Mouse (Mus musculus) myocyte (in vitro differentiated cells): ENCODE data around the gene BC024978. TPM values are rescaled to one million over a fixed set of nuclear protein-coding genes. Genes with fewer than 3 reads are reported as not detected.

ENCODE experiments used
- H3K27me3 ChIP-seq: one replicate; pipeline ENCODE4 v1.6.1; 2011; ENCODE audit not compliant: control insufficient read depth, insufficient read depth, insufficient read length
- H3K36me3 ChIP-seq: one replicate; pipeline ENCODE4 v1.6.1; 2011; ENCODE audit not compliant: control insufficient read depth, insufficient read depth
- H3K4me2 ChIP-seq: one replicate; pipeline ENCODE4 v1.6.1; 2011; ENCODE audit warnings: low read depth, control low read depth
- H3K4me3 ChIP-seq: one replicate; pipeline ENCODE4 v1.5.1; 2011; ENCODE audit warnings: mild to moderate bottlenecking, control low read depth, moderate library complexity
- H3K79me2 ChIP-seq: one replicate; pipeline ENCODE4 v1.6.1; 2011; ENCODE audit not compliant: control insufficient read depth, insufficient read depth
- H3ac ChIP-seq: one replicate; pipeline ENCODE4 v1.6.1; 2011; ENCODE audit not compliant: control insufficient read depth, insufficient read length
- CEBPB ChIP-seq: IDR thresholded peaks from 2 replicates; pipeline ENCODE4 v1.6.1; 2011; ENCODE audit warnings: mild to moderate bottlenecking, moderate library complexity; ENCODE audit not compliant: poor library complexity, insufficient read depth, severe bottlenecking
- E2F4 ChIP-seq: IDR thresholded peaks from one replicate; pipeline ENCODE4 v1.6.1; 2011; ENCODE audit warnings: mild to moderate bottlenecking, control low read depth, moderate library complexity; ENCODE audit not compliant: insufficient read depth
- MAX ChIP-seq: IDR thresholded peaks from one replicate; pipeline ENCODE4 v1.6.1; 2011; ENCODE audit warnings: low read depth, mild to moderate bottlenecking, control low read depth
- MYOD1 ChIP-seq, 3 experiments: IDR thresholded peaks; one replicate each; pipeline ENCODE4 v1.6.1; 2011; ENCODE audit warnings: control low read depth in 2 of 3, low read depth in 2 of 3, mild to moderate bottlenecking in 2 of 3, moderate library complexity in 1 of 3; ENCODE audit not compliant: insufficient read length in 2 of 3, control insufficient read depth in 1 of 3
- MYOG ChIP-seq, 3 experiments: IDR thresholded peaks; one replicate each; pipeline ENCODE4 v1.6.1; 2011; ENCODE audit warnings: control low read depth in 2 of 3, low read depth in 2 of 3, mild to moderate bottlenecking in 2 of 3; ENCODE audit not compliant: insufficient read length in 2 of 3, control insufficient read depth in 1 of 3, insufficient read depth in 1 of 3
- POLR2A ChIP-seq: IDR thresholded peaks from one replicate; pipeline ENCODE4 v1.6.1; 2011; ENCODE audit warnings: low read depth, mild to moderate bottlenecking, control low read depth, moderate library complexity; ENCODE audit not compliant: insufficient read length
- POLR2AphosphoS2 ChIP-seq: IDR thresholded peaks from one replicate; pipeline ENCODE4 v1.6.1; 2011; ENCODE audit warnings: low read depth, control low read depth; ENCODE audit not compliant: insufficient read length
- REST ChIP-seq: IDR thresholded peaks from one replicate; pipeline ENCODE4 v1.6.1; 2011; ENCODE audit warnings: mild to moderate bottlenecking, control low read depth, moderate library complexity; ENCODE audit not compliant: insufficient read depth, insufficient read length
- SRF ChIP-seq: IDR thresholded peaks from one replicate; pipeline ENCODE4 v1.6.1; 2011; ENCODE audit warnings: low read depth; ENCODE audit not compliant: control insufficient read depth, insufficient read length
- TCF12 ChIP-seq: IDR thresholded peaks from one replicate; pipeline ENCODE4 v1.6.1; 2011; ENCODE audit warnings: mild to moderate bottlenecking, control low read depth; ENCODE audit not compliant: poor library complexity, insufficient read depth, severe bottlenecking
- TCF3 ChIP-seq: IDR thresholded peaks from one replicate; pipeline ENCODE4 v1.6.1; 2011; ENCODE audit warnings: low read depth, control low read depth; ENCODE audit not compliant: insufficient read length
- USF1 ChIP-seq: IDR thresholded peaks from one replicate; pipeline ENCODE4 v1.6.1; 2011; ENCODE audit warnings: low read depth, mild to moderate bottlenecking, control low read depth, moderate library complexity
- polyA plus RNA-seq: library from polyadenylated mRNA; unstranded; fragments of >200 nt; fragmentation: generic; extraction: Trizol; gene quantifications from one replicate; pipeline ENCODE4 v1.2.1, GENCODE M21; 2012; ENCODE audit warnings: missing spikeins

Gene BC024978
- polyA plus RNA-seq, 1 experiment = 5.2 TPM

GRCm38 (mm10) chr7:27231693-27232331 lies 36.2 kb downstream of the BC024978 start:
- Histone ChIP-seq H3ac (no peak overlapping the region), H3K79me2 (peaks cover 12% of the 10 kb centered on the region), H3K27me3 (no peaks in the 10 kb centered on the region), H3K4me3 (peak overlapping the region; percentile 51), H3K36me3 (no peaks in the 10 kb centered on the region), H3K4me2 (peak overlapping the region; percentile 87)
- TF ChIP-seq MYOG (IDR thresholded peaks at IDR 0.05; ENCODE audit: control insufficient read depth in 1 of 3, insufficient read depth in 1 of 3, insufficient read length in 2 of 3, low read depth in 2 of 3) = peak in 1 of 3 experiments; percentile 53
- peak; percentile 14 for TF ChIP-seq POLR2A
- no peak for TF ChIP-seq USF1
- TF ChIP-seq MYOD1 (IDR thresholded peaks at IDR 0.05; ENCODE audit: control insufficient read depth in 1 of 3, insufficient read length in 2 of 3, low read depth in 2 of 3) = peak in 2 of 3 experiments; percentile 38 to 57
- no peak for TF ChIP-seq TCF3
- no peak for TF ChIP-seq MAX

GRCm38 (mm10) chr7:27232781-27233281 lies 37.2 kb downstream of the BC024978 start, which contains the start of gene Coq8b:
Coq8b (plus strand) TSS chr7:27233023.
- Histone ChIP-seq H3K4me2 (peak within 1 kb of the TSS; percentile 87), H3K79me2 (peaks cover 2% of the 10 kb centered on the region), H3ac (no peak within 1 kb of the TSS), H3K4me3 (peak within 1 kb of the TSS; percentile 51), H3K36me3 (no peaks in the 10 kb centered on the region), H3K27me3 (no peaks in the 10 kb centered on the region)
- TF ChIP-seq MYOD1 (IDR thresholded peaks at IDR 0.05; ENCODE audit: control insufficient read depth in 1 of 3, insufficient read length in 2 of 3, low read depth in 2 of 3) (no peak), CEBPB (no peak), POLR2A (peak; percentile 55), MAX (no peak), MYOG (IDR thresholded peaks at IDR 0.05; ENCODE audit: control insufficient read depth in 1 of 3, insufficient read depth in 1 of 3, insufficient read length in 2 of 3, low read depth in 2 of 3) (no peak), REST (no peak), POLR2AphosphoS2 (peak; percentile 39), USF1 (peak; percentile 20), E2F4 (no peak), SRF (no peak), TCF12 (no peak)

- Histone ChIP-seq H3K4me3 (peak overlapping the region; percentile 51), H3K4me2 (peak overlapping the region; percentile 87), H3ac (no peak overlapping the region), H3K36me3 (no peaks in the 10 kb centered on the region), H3K27me3 (no peaks in the 10 kb centered on the region), H3K79me2 (no peaks in the 10 kb centered on the region)
- TF ChIP-seq POLR2A (no peak), TCF12 (no peak), REST (no peak), USF1 (no peak), POLR2AphosphoS2 (no peak), CEBPB (no peak), MYOD1 (IDR thresholded peaks at IDR 0.05; ENCODE audit: control insufficient read depth in 1 of 3, insufficient read length in 2 of 3, low read depth in 2 of 3) (no peak), SRF (no peak), MYOG (IDR thresholded peaks at IDR 0.05; ENCODE audit: control insufficient read depth in 1 of 3, insufficient read depth in 1 of 3, insufficient read length in 2 of 3, low read depth in 2 of 3) (no peak), MAX (no peak), E2F4 (no peak), TCF3 (no peak)
Observed at GRCm38 (mm10) chr7:27233300-27233699, 37.7 kb downstream of the BC024978 start.

DNA sequence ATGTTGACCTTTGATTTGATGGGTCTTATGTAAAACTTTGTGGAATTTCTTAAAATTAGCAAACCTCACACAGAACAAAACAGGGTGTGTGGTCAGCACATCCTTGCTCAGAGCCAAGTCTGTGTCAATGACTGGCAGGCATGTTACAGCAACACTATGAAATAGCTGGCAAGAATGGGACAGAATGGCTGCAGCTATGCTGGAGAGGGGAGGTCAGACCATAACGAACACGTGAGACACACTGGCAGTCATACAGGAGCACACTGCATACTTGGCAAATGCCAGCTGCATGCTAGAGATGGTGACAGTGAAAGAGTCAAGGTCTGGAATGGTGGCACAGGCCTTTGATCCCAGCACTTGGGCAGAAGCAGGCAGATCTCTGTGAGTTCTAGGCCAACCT lies 40.1 kb downstream of the BC024978 start:
- Histone ChIP-seq H3K4me3 (no peak overlapping the region), H3K36me3 (no peaks in the 10 kb centered on the region), H3K4me2 (no peak overlapping the region), H3ac (no peak overlapping the region), H3K79me2 (no peaks in the 10 kb centered on the region), H3K27me3 (no peaks in the 10 kb centered on the region)
- TF ChIP-seq SRF (no peak), USF1 (no peak), POLR2AphosphoS2 (no peak), POLR2A (no peak), MYOD1 (IDR thresholded peaks at IDR 0.05; ENCODE audit: control insufficient read depth in 1 of 3, insufficient read length in 2 of 3, low read depth in 2 of 3) (no peak), REST (no peak), MYOG (IDR thresholded peaks at IDR 0.05; ENCODE audit: control insufficient read depth in 1 of 3, insufficient read depth in 1 of 3, insufficient read length in 2 of 3, low read depth in 2 of 3) (no peak), MAX (no peak), TCF3 (no peak), CEBPB (no peak), TCF12 (no peak), E2F4 (no peak)

DNA sequence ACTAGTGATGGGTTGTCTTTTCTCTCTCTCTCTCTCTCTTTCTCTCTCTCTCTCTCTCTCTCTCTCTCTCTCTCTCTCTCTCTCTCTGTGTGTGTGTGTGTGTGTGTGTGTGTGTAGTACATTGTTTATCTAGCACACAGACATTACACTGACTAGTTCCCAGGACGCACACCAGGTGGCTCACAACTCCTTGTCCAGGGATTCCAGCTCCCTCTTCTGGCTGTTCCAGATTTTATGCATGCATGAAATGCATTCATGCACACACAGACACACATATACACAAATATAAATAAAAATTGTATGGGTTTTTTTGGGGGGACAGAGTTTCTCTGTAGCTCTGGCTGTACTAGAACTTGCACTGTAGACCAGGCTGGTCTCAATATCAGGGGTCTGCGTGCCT lies 41.9 kb downstream of the BC024978 start:
- no peaks in the 10 kb centered on the region for H3K27me3 ChIP-seq
- no peak overlapping the region for H3K4me2 ChIP-seq
- TF ChIP-seq REST = no peak
- TF ChIP-seq MYOG (IDR thresholded peaks at IDR 0.05; ENCODE audit: control insufficient read depth in 1 of 3, insufficient read depth in 1 of 3, insufficient read length in 2 of 3, low read depth in 2 of 3) = no peak
- no peak for TF ChIP-seq TCF3
- TF ChIP-seq POLR2A = no peak
- TF ChIP-seq POLR2AphosphoS2 = no peak
- no peak for TF ChIP-seq USF1
- no peak for TF ChIP-seq MAX
- TF ChIP-seq TCF12 = no peak
- TF ChIP-seq SRF = no peak
- TF ChIP-seq CEBPB = no peak
- TF ChIP-seq E2F4 = no peak
- no peak for TF ChIP-seq MYOD1 (IDR thresholded peaks at IDR 0.05; ENCODE audit: control insufficient read depth in 1 of 3, insufficient read length in 2 of 3, low read depth in 2 of 3)
- no peak overlapping the region for H3ac ChIP-seq
- H3K36me3 ChIP-seq = no peaks in the 10 kb centered on the region
- no peak overlapping the region for H3K4me3 ChIP-seq
- no peaks in the 10 kb centered on the region for H3K79me2 ChIP-seq
